Mouse (Mus musculus) hindbrain, embryonic 15.5 days (tissue): ENCODE measurements at regions not wholly inside any gene's neighbourhood (a gene's known extent, or its start where the extent isn't known, plus 50 kb on each side); places are given as distances from the start of the nearest gene placed in this dataset.

Experiments used
- ATAC-seq: fragments of 200-750 bp; cut with Nextera tagmentation; 2 replicates; pipeline ENCODE4 v1.8.0; 2017; ENCODE audit warnings: low read depth, moderate number of reproducible peaks, moderate TSS enrichment; ENCODE audit not compliant: low FRiP score
- H3K27ac ChIP-seq: fragments of 300-500 bp; sonication (generic); replicated peaks from 2 replicates; pipeline ENCODE4 v1.5.1; 2015; ENCODE audit warnings: mild to moderate bottlenecking, inconsistent platforms
- H3K27me3 ChIP-seq: fragments of 300-500 bp; sonication (generic); 2 replicates; pipeline ENCODE4 v1.6.1; 2015; ENCODE audit warnings: control low read depth, inconsistent platforms
- H3K36me3 ChIP-seq: fragments of 300-500 bp; sonication (generic); 2 replicates; pipeline ENCODE4 v1.6.1; 2015; ENCODE audit warnings: control low read depth, inconsistent platforms
- H3K4me1 ChIP-seq: fragments of 300-500 bp; sonication (generic); replicated peaks from 2 replicates; pipeline ENCODE4 v1.6.1; 2015; ENCODE audit warnings: control low read depth, inconsistent platforms
- H3K4me2 ChIP-seq: fragments of 300-500 bp; sonication (generic); 2 replicates; pipeline ENCODE4 v1.6.1; 2015; ENCODE audit warnings: moderate library complexity, mild to moderate bottlenecking, inconsistent platforms
- H3K4me3 ChIP-seq: fragments of 300-500 bp; sonication (generic); 2 replicates; pipeline ENCODE4 v1.5.1; 2015; ENCODE audit warnings: mild to moderate bottlenecking, inconsistent platforms
- H3K9ac ChIP-seq: fragments of 300-500 bp; sonication (generic); 2 replicates; pipeline ENCODE4 v1.6.1; 2015; ENCODE audit warnings: inconsistent platforms
- H3K9me3 ChIP-seq: fragments of 300-500 bp; sonication (generic); 2 replicates; pipeline ENCODE4 v1.6.1; 2016; ENCODE audit warnings: control low read depth, inconsistent platforms
- WGBS: fragments of 180-500 bp; shearing (Covaris S2); methylation state at CpG from one replicate; pipeline ENCODE4 v1.1.7; 2015; 5-methylcytosine and 5-hydroxymethylcytosine counted together

DNA sequence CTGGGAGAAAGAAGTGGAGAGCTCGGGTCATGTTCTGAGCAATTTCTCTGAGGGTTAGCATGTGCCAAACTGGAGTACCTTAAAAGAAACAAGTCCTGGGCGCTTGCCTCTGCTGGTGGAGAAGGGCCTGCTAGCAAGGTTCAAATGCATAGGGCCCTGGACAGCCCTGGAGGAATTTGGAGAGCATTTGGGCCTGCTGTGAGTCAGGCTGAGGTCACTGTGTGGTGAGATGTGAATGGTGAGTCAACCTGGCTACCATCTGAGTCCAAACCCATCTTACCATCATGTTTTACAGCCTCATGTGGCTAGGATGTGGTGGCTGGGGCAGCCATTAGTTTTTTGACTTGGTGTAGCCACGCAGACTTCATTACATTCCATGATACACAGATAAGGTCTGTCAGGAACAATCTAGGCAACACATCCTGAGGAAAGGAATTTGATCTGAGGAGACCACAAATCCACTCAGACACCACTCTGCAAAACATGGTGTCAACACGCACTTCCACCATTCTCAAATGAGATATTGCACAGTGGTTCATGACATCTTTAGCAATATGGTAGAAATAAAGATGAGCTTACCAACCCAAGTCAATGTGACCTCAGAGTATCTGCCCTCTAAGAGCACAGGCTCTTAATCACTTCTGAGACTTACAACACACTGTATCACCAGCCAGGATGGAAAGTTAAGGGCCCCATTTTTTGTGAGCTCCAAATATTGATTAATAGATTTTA is 83.1 kb downstream of the Thbs2 start:
- H3K36me3 ChIP-seq, result no peaks in the 10 kb centered on the region
- no peak overlapping the region for H3K4me3 ChIP-seq
- no peaks in the 10 kb centered on the region for H3K27me3 ChIP-seq
- H3K9me3 ChIP-seq, result no peaks in the 10 kb centered on the region
- H3K4me1 ChIP-seq, result no peaks in the 10 kb centered on the region
- 88% methylated on average over 4 of the region's 4 CpGs for WGBS
- ATAC-seq, result no peak
- H3K4me2 ChIP-seq, result no peak overlapping the region
- H3K9ac ChIP-seq, result no peak overlapping the region
- H3K27ac ChIP-seq, result no peak overlapping the region

DNA sequence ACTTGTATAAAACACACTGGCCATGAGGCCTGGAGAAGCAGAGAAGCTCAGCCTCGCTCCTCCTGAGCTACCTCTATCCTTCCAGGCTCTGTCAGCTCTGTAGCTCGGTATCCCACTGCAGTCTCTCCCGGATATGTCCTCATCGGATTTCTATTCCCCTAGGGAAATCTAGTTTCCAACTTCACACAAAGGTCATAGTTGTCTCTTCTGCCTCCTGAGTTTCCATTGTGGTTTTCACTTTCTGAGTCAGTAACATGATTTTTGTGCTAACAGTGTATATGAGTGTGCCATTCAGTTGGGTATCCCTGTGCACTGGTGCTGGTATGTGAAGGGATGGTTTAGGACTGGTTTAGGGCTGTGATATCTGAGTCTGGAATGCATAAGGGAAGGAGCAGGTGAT is 85.2 kb downstream of the Thbs2 start:
- Histone ChIP-seq H3K4me1 (no peaks in the 10 kb centered on the region), H3K4me2 (no peak overlapping the region), H3K9ac (no peak overlapping the region), H3K27me3 (no peaks in the 10 kb centered on the region), H3K9me3 (no peaks in the 10 kb centered on the region), H3K27ac (no peak overlapping the region), H3K36me3 (no peaks in the 10 kb centered on the region), H3K4me3 (no peak overlapping the region)
- WGBS, result 89% methylated on average over 4 of the region's 4 CpGs
- no peak for ATAC-seq

DNA sequence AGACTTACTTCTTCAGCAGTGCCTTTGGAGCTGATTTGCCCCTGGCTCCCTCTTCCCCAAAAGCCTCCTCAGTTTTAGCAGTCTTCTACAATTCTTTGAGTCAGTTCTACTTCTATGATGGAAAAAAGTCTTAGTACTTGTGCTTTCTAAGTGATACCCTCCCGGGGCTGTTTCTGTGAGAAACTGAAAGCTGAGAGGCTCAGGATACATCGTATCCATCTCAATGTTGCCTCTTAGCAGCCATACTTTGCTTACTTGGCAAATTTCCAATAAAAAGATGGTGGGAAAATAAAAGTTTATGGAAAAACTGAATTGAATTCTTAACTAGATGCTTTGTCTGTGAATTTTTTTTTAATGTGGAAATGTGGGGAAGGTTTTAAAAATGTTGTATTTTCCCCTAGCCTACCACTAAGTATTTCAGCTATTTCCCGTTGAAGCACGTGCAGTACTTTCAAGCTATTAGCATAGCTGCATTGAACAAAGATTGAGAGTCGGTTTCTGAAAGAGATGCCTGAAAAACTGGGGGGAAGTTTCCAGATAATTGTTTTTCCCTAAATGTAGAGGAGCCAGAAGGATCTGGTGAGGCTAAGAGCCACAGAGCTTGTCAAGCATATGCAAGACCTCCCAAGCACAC is 87.6 kb downstream of the Thbs2 start:
- H3K9ac ChIP-seq, result no peak overlapping the region
- ATAC-seq, result no peak
- no peak overlapping the region for H3K4me3 ChIP-seq
- no peaks in the 10 kb centered on the region for H3K36me3 ChIP-seq
- no peak overlapping the region for H3K4me2 ChIP-seq
- H3K27ac ChIP-seq, result no peak overlapping the region
- H3K9me3 ChIP-seq, result no peaks in the 10 kb centered on the region
- 77% methylated on average over 5 of the region's 5 CpGs for WGBS
- no peaks in the 10 kb centered on the region for H3K4me1 ChIP-seq
- no peaks in the 10 kb centered on the region for H3K27me3 ChIP-seq

DNA sequence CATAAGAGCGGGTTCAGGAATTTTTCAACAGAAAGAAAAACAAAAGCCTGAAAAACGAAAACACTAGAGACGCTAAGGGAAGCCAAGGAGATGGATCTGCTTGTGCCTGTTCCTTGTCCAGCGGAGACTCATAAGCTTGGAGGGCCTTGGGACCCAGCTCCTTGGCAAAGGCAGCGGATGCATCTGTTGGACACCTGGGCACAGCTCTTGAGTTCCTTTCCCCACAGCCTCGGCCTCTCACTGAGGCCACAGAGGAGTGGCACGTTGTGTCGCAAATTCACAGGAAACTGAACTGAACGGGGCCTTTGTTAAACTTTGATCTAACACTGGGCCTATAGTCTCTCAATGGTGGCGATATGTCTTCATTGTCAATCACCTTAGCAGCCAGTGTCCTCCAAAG is 94.4 kb downstream of the Thbs2 start:
- H3K9me3 ChIP-seq, result no peaks in the 10 kb centered on the region
- H3K36me3 ChIP-seq, result no peaks in the 10 kb centered on the region
- H3K4me1 ChIP-seq, result no peaks in the 10 kb centered on the region
- no peak overlapping the region for H3K4me2 ChIP-seq
- H3K9ac ChIP-seq, result no peak overlapping the region
- ATAC-seq, result no peak
- WGBS, result 77% methylated on average over 10 of the region's 10 CpGs
- H3K4me3 ChIP-seq, result no peak overlapping the region
- H3K27ac ChIP-seq, result no peak overlapping the region
- no peaks in the 10 kb centered on the region for H3K27me3 ChIP-seq

DNA sequence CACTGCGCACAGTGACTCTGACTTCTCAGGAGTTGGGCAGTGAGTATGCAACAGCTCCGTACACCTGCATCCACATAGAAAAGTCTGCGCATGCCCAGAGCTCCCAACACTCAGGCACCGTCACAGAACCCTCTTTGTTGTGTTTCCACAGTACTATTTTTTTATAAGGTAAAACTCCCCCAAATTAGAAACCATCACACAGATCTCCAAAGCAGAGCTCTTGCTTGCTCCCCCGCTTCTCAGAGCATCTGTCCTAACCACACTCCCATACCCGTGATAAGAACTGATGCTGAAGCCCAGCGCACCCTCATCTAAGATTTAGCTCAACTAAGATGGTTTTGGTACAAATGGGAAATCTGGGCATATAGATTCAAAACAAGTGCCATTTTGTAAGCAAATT is 97.6 kb downstream of the Thbs2 start:
- H3K27ac ChIP-seq, result no peak overlapping the region
- H3K27me3 ChIP-seq, result no peaks in the 10 kb centered on the region
- no peak overlapping the region for H3K4me2 ChIP-seq
- H3K4me1 ChIP-seq, result no peaks in the 10 kb centered on the region
- H3K4me3 ChIP-seq, result no peak overlapping the region
- ATAC-seq, result no peak
- H3K36me3 ChIP-seq, result no peaks in the 10 kb centered on the region
- no peaks in the 10 kb centered on the region for H3K9me3 ChIP-seq
- no peak overlapping the region for H3K9ac ChIP-seq
- 91% methylated on average over 7 of the region's 7 CpGs for WGBS

DNA sequence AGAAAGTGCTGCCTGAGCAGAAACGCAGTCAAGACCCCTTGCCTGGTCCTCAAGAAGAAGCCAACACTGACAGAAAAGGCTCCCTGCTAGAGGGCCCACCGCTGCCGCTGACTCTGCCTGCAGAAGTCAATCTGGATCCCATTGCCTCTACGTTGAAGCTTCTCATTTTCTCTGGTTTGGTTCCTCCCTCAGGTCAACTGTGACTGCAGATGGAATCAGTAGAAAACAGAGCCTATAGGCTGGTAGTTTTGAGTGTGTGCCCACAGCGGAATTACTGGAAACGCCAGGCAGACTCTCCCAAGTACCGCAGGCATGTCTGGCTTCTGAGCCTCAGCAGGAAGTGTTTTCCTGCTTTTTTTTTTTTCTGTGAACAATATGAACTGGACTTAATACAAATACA is 98.5 kb downstream of the Thbs2 start:
- Histone ChIP-seq H3K4me3 (no peak overlapping the region), H3K27me3 (no peaks in the 10 kb centered on the region), H3K36me3 (no peaks in the 10 kb centered on the region), H3K4me1 (no peaks in the 10 kb centered on the region), H3K27ac (no peak overlapping the region), H3K9ac (no peak overlapping the region), H3K9me3 (no peaks in the 10 kb centered on the region), H3K4me2 (no peak overlapping the region)
- 84% methylated on average over 7 of the region's 7 CpGs for WGBS
- no peak for ATAC-seq

DNA sequence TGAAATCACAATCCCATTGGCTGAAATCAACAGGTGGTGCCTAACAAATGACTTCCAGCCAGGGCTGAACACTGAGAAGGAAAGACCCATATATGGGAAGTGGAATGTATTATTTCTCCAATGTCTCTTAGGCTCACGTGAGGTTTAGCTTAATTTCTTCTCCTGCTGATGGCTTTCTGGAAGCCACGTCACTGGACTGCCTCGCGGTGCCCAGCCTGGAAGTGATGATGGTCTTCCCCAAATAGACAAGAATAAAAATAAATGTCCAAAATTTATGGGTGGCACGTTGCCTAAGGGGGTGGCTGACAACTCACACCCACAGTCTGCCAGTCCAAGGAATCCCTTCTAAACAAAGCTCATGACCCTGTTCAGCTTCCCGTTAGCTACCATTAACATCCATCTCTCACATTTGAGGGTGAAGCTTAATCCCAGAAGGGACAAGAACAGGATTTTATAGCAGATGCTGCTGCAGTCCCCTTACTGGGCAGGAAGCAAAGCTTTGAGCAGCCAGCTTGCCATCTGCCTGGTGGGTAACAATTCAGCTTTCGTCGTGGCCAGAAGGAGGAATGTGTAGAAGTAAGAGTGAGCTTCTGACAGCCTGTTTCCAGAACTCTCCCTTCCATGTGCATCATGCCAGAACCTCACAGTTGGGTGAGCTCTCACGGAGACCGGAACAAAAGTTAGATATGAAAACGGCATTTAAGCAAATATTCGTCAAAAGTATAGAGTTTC is 105.8 kb downstream of the Thbs2 start:
- Histone ChIP-seq H3K4me1 (no peaks in the 10 kb centered on the region), H3K4me2 (no peak overlapping the region), H3K9ac (no peak overlapping the region), H3K4me3 (no peak overlapping the region), H3K9me3 (no peaks in the 10 kb centered on the region), H3K27ac (no peak overlapping the region), H3K36me3 (no peaks in the 10 kb centered on the region), H3K27me3 (no peaks in the 10 kb centered on the region)
- ATAC-seq, result no peak
- WGBS, result 90% methylated on average over 12 of the region's 12 CpGs

DNA sequence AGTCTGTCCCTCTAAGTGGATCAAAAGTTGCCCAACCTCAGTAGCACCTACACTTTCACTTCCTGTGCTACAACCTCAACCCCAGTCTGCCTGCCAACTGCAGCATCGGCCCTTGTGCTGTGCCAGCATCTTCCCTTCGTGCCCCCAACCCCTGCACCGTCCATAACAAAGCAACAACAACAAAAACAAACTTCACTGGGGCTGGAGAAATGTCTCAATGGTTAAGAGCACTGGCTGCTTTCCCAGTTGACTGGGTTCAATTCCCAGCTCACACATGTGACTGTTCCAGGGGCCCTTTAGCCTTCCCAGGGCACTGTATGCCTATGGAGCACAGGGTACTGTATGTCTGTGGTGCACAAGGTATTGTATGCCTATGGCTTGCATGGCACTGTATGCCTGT is 114.4 kb downstream of the Thbs2 start:
- no peaks in the 10 kb centered on the region for H3K9me3 ChIP-seq
- no peak for ATAC-seq
- H3K36me3 ChIP-seq, result no peaks in the 10 kb centered on the region
- no peak overlapping the region for H3K4me2 ChIP-seq
- no peak overlapping the region for H3K4me3 ChIP-seq
- WGBS, result 64% methylated on average over 3 of the region's 3 CpGs
- no peaks in the 10 kb centered on the region for H3K4me1 ChIP-seq
- H3K27ac ChIP-seq, result no peak overlapping the region
- no peak overlapping the region for H3K9ac ChIP-seq
- no peaks in the 10 kb centered on the region for H3K27me3 ChIP-seq

DNA sequence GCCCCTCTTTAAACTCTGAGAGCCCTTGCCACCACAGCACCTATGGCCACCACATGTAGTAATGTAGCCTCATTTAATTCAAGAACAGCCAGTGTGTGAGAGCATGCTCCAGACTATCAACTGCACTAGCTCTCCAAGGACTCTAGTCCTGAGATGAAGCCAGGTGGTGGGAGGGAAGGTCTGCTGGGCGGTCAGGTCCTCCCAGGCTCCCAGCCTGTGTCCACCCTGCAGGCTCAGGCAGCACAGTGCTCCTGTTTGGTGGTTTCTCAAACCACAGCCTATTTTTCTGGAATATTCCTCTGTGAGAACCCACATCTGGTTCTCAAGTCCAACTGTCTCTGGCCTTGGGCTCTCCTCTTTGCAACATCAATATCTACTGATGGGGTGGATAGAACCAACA is 115.3 kb downstream of the Thbs2 start:
- WGBS, result 91% methylated on average over 1 of the region's 1 CpGs
- Histone ChIP-seq H3K36me3 (no peaks in the 10 kb centered on the region), H3K9me3 (no peaks in the 10 kb centered on the region), H3K4me1 (no peaks in the 10 kb centered on the region), H3K9ac (no peak overlapping the region), H3K4me3 (no peak overlapping the region), H3K4me2 (no peak overlapping the region), H3K27ac (no peak overlapping the region), H3K27me3 (no peaks in the 10 kb centered on the region)
- no peak for ATAC-seq

DNA sequence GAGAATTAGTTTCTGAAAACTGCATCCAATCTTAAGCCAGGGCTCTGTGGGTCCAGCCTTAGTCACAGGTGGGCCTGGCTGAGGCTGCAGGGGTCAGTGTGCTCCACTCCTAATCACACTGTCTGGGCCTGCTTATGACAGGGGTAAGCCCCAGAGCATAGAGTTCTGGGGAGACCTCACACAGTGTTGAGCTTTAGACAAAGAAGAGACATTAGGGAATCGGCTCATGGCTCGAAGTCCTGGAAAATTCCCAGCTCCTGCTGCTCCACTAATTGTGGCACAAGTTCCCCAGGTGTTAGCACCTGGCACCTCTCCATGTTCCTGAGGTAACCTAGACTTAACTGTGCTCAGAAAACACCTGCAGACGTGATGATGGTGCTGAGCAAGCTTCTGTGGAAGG is 115.8 kb downstream of the Thbs2 start:
- no peaks in the 10 kb centered on the region for H3K9me3 ChIP-seq
- no peak overlapping the region for H3K27ac ChIP-seq
- no peak for ATAC-seq
- no peaks in the 10 kb centered on the region for H3K4me1 ChIP-seq
- H3K4me3 ChIP-seq, result no peak overlapping the region
- H3K9ac ChIP-seq, result no peak overlapping the region
- no peak overlapping the region for H3K4me2 ChIP-seq
- WGBS, result 66% methylated on average over 3 of the region's 3 CpGs
- H3K36me3 ChIP-seq, result no peaks in the 10 kb centered on the region
- H3K27me3 ChIP-seq, result no peaks in the 10 kb centered on the region

DNA sequence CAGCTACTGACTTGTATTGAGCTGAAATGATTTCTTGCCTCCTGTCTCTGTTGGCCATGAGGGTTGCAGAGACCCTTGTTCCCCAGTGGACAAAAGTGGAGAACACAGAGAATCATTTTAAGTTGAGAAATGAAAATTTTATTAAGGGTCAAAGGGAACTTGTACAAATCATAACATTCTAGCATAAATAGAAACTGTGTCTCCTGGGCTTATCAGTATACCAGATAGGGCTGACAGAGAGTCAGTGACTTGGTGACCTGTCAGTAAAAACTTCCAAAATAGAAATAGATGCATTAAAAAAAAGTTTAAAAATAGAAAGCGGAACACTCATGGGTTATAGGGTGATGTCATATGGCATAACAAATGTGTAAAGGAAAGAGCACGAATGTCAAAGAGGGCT is 117.9 kb downstream of the Thbs2 start:
- H3K4me2 ChIP-seq, result no peak overlapping the region
- H3K27me3 ChIP-seq, result no peaks in the 10 kb centered on the region
- H3K36me3 ChIP-seq, result no peaks in the 10 kb centered on the region
- no peaks in the 10 kb centered on the region for H3K9me3 ChIP-seq
- ATAC-seq, result no peak
- no peak overlapping the region for H3K9ac ChIP-seq
- H3K27ac ChIP-seq, result no peak overlapping the region
- no peak overlapping the region for H3K4me3 ChIP-seq
- no peaks in the 10 kb centered on the region for H3K4me1 ChIP-seq
- 78% methylated on average over 2 of the region's 2 CpGs for WGBS

DNA sequence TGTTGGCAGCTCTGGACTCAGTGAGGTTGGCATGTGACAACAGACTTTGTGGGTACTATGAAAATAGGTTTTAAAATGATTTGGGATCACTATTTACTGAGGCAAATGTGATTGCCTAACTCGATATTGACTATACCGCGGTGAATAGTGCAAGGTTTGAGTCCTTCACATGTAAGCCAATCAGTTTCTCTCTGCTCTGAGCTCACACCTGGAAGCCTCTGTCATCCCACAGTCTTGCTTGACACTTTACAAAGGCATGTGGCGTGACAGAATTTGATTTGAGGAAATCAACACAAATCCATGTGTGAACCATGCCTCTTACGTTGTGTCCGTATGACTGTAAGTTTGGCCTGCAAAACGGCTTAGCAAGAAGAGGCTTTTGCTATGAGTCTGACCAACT is 122.9 kb downstream of the Thbs2 start:
- no peaks in the 10 kb centered on the region for H3K27me3 ChIP-seq
- no peaks in the 10 kb centered on the region for H3K36me3 ChIP-seq
- no peak overlapping the region for H3K4me2 ChIP-seq
- no peak overlapping the region for H3K27ac ChIP-seq
- H3K9ac ChIP-seq, result no peak overlapping the region
- WGBS, result 88% methylated on average over 7 of the region's 7 CpGs
- no peak for ATAC-seq
- no peak overlapping the region for H3K4me3 ChIP-seq
- no peaks in the 10 kb centered on the region for H3K9me3 ChIP-seq
- no peaks in the 10 kb centered on the region for H3K4me1 ChIP-seq
